In the genomic region with DNA sequence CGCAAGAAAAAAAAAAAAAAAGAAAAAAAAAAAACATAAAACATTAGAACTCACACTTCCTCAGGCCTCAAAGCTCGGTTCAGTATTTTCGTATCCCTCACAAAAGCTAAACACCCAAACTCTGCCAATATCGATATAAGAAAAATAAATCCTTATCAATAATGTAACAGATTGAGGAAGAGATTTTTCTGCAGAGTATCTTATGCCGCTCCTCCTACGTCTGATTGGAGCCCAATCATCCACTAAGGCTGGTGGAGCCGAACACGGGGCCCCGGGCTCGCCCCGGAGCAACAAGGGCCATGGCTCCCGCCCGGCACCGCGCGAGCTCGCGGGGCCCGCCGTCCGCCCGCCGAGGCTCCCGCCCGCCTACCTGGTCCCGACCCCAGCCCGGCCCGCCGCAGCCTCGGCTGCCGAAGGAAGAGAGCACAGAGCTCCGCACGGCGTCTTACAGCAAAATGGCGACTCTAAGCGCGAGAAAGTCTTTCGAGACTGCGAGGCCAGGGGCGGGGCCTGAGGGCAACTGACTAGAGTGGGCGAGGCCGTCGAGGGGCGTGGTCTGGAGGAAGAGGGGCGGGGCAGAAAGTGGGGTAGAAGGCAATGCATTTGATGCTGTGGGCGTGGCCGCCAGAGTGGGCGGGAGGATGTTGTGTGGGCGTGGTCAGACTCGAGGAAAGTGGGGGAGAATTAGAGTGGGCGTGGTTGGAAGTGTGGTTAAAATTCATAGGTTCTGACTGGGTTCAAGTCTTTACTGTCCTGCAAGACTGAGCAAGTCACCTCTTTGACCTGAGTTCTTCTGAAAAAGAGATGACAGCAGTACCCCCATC, we compare ENCODE assay signal across 8 mouse cellular contexts. TPM values are rescaled to one million over a fixed set of nuclear protein-coding genes. Genes with fewer than 3 reads are reported as not detected.
A peak's percentile ranks its signal among the peaks of the same experiment; 100 is the strongest.
DNase-seq lines count a peak whose midpoint lies in the region; ATAC-seq lines count a peak whose summit lies in the region.

A gene (minus strand): TSS at position 505 of the 824 bp plus-strand sequence.

- peak within 1 kb of the TSS; percentile 75 for H3K4me3 ChIP-seq in hindbrain, embryonic 16.5 days (ENCODE audit: low read length)
- H3K4me3 ChIP-seq in macrophage (ENCODE audit: inconsistent target), result peak within 1 kb of the TSS; percentile 71

- peak; percentile 99 for DNase-seq in WW6 (ENCODE audit: low read depth, low spot score)
- DNase-seq in cerebellum, postnatal 4 days (ENCODE audit: low spot score in 2 of 2), result peak; percentile 98 to 99
- peak; percentile 100 for DNase-seq in gastrocnemius, adult 18-20 months (ENCODE audit: low spot score)
- peak; percentile 95 for DNase-seq in left cerebral cortex, adult 18-20 months (ENCODE audit: low spot score in 2 of 2)
- DNase-seq in right cerebral cortex, adult 18-20 months, result peak; percentile 97
- peak; percentile 98 for DNase-seq in urinary bladder, postnatal 10 days (ENCODE audit: low spot score)

- H3K9ac ChIP-seq in hindbrain, embryonic 16.5 days (ENCODE audit: low read depth, low read length), result peak within 1 kb of the TSS; percentile 85

- H3K79me2 ChIP-seq in macrophage (ENCODE audit: inconsistent target), result peaks cover 46% of the 10 kb centered on the region

- peak within 1 kb of the TSS; percentile 65 for H3K4me2 ChIP-seq in hindbrain, embryonic 16.5 days (ENCODE audit: low read length)

- no peaks in the 10 kb centered on the region for H3K9me3 ChIP-seq in hindbrain, embryonic 16.5 days (ENCODE audit: control insufficient read depth, low read length)

- peak within 1 kb of the TSS; percentile 93 for H3K27ac ChIP-seq in hindbrain, embryonic 16.5 days (ENCODE audit: low read depth, low read length)
- peak within 1 kb of the TSS; percentile 35 for H3K27ac ChIP-seq in macrophage

- peak; percentile 94 for ATAC-seq in hindbrain, embryonic 16.5 days

- H3K27me3 ChIP-seq in hindbrain, embryonic 16.5 days (replicated peaks; ENCODE audit: control insufficient read depth, insufficient read depth, low read length), result no peaks in the 10 kb centered on the region

- H3K4me1 ChIP-seq in hindbrain, embryonic 16.5 days (ENCODE audit: control insufficient read depth, insufficient read depth, low read depth, low read length), result peaks cover 5% of the 10 kb centered on the region

- under 1% methylated on average over 45 of the region's 51 CpGs for WGBS in hindbrain, embryonic 16.5 days
- WGBS in macrophage (ENCODE audit: missing documents), result 2% methylated on average over 51 of the region's 51 CpGs

- no peaks in the 10 kb centered on the region for H3K36me3 ChIP-seq in hindbrain, embryonic 16.5 days (ENCODE audit: control insufficient read depth, insufficient read depth, low read length)
- no peaks in the 10 kb centered on the region for H3K36me3 ChIP-seq in macrophage (ENCODE audit: inconsistent target)

RNA-seq across cellular contexts. Expression of the gene that starts here (rescaled TPM):
- total RNA-seq in gastrocnemius, adult 18-20 months (2021), result 1 to 10 TPM; 4.6 to 5.0 TPM
- 47.7 and 50.2 TPM in 2 replicates for polyA plus RNA-seq in hindbrain, embryonic 16.5 days (2015; fragmentation: Nextera tagmentation; extraction: Ambion mirVana)
- 10 to 100 TPM; 37.8 to 40.0 TPM for total RNA-seq in left cerebral cortex, adult 18-20 months (2021)
- 10 to 100 TPM in 25 of 26 experiments, 1 to 10 TPM in 1; 9.2 to 39.3 (median 20.2) TPM for total RNA-seq in macrophage (2018; cell fraction: chromatin; rRNA removed)
- 10 to 100 TPM; 17.3 to 34.8 (median 26.9) TPM for total RNA-seq in macrophage (2018; cell fraction: cytosol; rRNA removed)
- total RNA-seq in macrophage (2018; cell fraction: nucleus; rRNA removed), result 10 to 100 TPM in 25 of 26 experiments, 1 to 10 TPM in 1; 9.6 to 40.0 (median 20.7) TPM
- polyA plus RNA-seq in macrophage (2018), result 24.2 to 42.5 TPM (median 30.8 TPM) in 3 replicates

Comparison
In these comparisons a context has a peak if more than half of its experiments do, and no peak if none do; other contexts are left out.
1. Peak in every context shown above with its lines: DNase-seq, ATAC-seq, H3K4me3 ChIP-seq and H3K27ac ChIP-seq.
2. RNA of the gene that starts here (total RNA-seq): 37.8 to 40.0 TPM in left cerebral cortex, adult 18-20 months; 4.6 to 5.0 TPM in gastrocnemius, adult 18-20 months; every median in the first group is over 4 times any median in the second.